In genomic region chr11:37226943-37227342, GRCm38 (mm10) we compare ENCODE assay signal across 24 mouse cellular contexts. TPM values are rescaled to one million over a fixed set of nuclear protein-coding genes. Genes with fewer than 3 reads are reported as not detected.
A peak's percentile ranks its signal among the peaks of the same experiment; 100 is the strongest.
DNase-seq lines count a peak whose midpoint lies in the region; ATAC-seq and TF ChIP-seq lines count a peak whose summit lies in the region.
"Had no signal": no experiment of that assay in that cellular context is flagged by ENCODE, and none has a peak within 500 bp of the region (broad histone marks: within the 10 kb centered on the region; RNA-seq: fewer than 3 reads in every experiment).

No protein-coding gene starts in this region.

- no peak; the same call in 1 of the 2 replicates for ATAC-seq in intestine, embryonic 14.5 days (replicated peaks; ENCODE audit: low FRiP score, low TSS enrichment, low read depth)
- ATAC-seq in intestine, embryonic 15.5 days, result peak; percentile 86
- peak; percentile 87 for ATAC-seq in intestine, embryonic 16.5 days
- no peak for ATAC-seq in intestine, postnatal 0 days
- ATAC-seq in heart, embryonic 12.5 days (ENCODE audit: insufficient number of reproducible peaks, low FRiP score), result no peak
- no peak for ATAC-seq in monocyte, adult 5-6 weeks (replicated peaks; ENCODE audit: insufficient number of reproducible peaks, low FRiP score, low TSS enrichment, poor library complexity, severe bottlenecking)
- ATAC-seq: activated CD4-positive, CD25-positive, alpha-beta regulatory T cell, adult 4 months; CD4-positive, CD25-positive, alpha-beta regulatory T cell, adult 4 months; Patski had no signal

- H3K4me2 ChIP-seq in intestine, embryonic 14.5 days (ENCODE audit: low read length), result 0 out of 2 replicates have a peak overlapping the region, but pooled peaks have one; percentile 13
- 0 out of 2 replicates have a peak overlapping the region, but pooled peaks have one; percentile 10 for H3K4me2 ChIP-seq in intestine, embryonic 15.5 days (replicated peaks)
- peak overlapping the region; percentile 7; the same call in 1 of the 2 replicates for H3K4me2 ChIP-seq in intestine, embryonic 16.5 days (ENCODE audit: low read depth, low read length)
- peak overlapping the region; percentile 25; the same call in 1 of the 2 replicates for H3K4me2 ChIP-seq in intestine, postnatal 0 days (replicated peaks; ENCODE audit: low read depth)
- no peak overlapping the region for H3K4me2 ChIP-seq in heart, embryonic 12.5 days

- no peaks in the 10 kb centered on the region for H3K9me3 ChIP-seq in intestine, embryonic 14.5 days (ENCODE audit: control insufficient read depth, low read length)
- H3K9me3 ChIP-seq in intestine, embryonic 15.5 days, result no peaks in the 10 kb centered on the region
- no peaks in the 10 kb centered on the region for H3K9me3 ChIP-seq in intestine, embryonic 16.5 days (ENCODE audit: control insufficient read depth, low read length)
- no peaks in the 10 kb centered on the region for H3K9me3 ChIP-seq in intestine, postnatal 0 days (ENCODE audit: control insufficient read depth)
- H3K9me3 ChIP-seq in heart, embryonic 12.5 days (replicated peaks), result no peaks in the 10 kb centered on the region
- H3K9me3 ChIP-seq: G1E had no signal

- H3K36me3 ChIP-seq in intestine, embryonic 14.5 days (ENCODE audit: control insufficient read depth, insufficient read depth, low read length), result no peaks in the 10 kb centered on the region
- H3K36me3 ChIP-seq in intestine, embryonic 15.5 days, result no peaks in the 10 kb centered on the region
- H3K36me3 ChIP-seq in intestine, embryonic 16.5 days (ENCODE audit: control insufficient read depth, insufficient read depth, low read length), result no peaks in the 10 kb centered on the region
- no peaks in the 10 kb centered on the region for H3K36me3 ChIP-seq in intestine, postnatal 0 days (ENCODE audit: control insufficient read depth, insufficient read depth)
- H3K36me3 ChIP-seq in heart, embryonic 12.5 days, result no peaks in the 10 kb centered on the region
- H3K36me3 ChIP-seq: G1E had no signal

- no peak overlapping the region for H3K27ac ChIP-seq in intestine, embryonic 14.5 days (ENCODE audit: low read depth)
- H3K27ac ChIP-seq in intestine, embryonic 15.5 days, result no peak overlapping the region
- no peak overlapping the region for H3K27ac ChIP-seq in intestine, embryonic 16.5 days (ENCODE audit: low read length)
- H3K27ac ChIP-seq in intestine, postnatal 0 days (ENCODE audit: low read depth, low read length), result no peak overlapping the region
- no peak overlapping the region for H3K27ac ChIP-seq in heart, embryonic 12.5 days (ENCODE audit: poor library complexity, severe bottlenecking)

- DNase-seq in intestine, embryonic 14.5 days (ENCODE audit: low spot score), result no peak
- no peak for DNase-seq in embryo, embryonic 10 days (ENCODE audit: low spot score)
- no peak for DNase-seq in kidney, adult 8-10 months
- DNase-seq: adrenal gland, adult 2 months; adrenal gland, adult 8-10 months; adrenal gland, postnatal 10 days; adrenal gland, postnatal 14 days; adrenal gland, postnatal 25 days; adrenal gland, postnatal 36 days; B cell, adult 2 months; cerebellum, adult 11 months; cerebellum, adult 11-12 months had no signal

- no peak for TF ChIP-seq CTCF in intestine, postnatal 0 days (IDR thresholded peaks at IDR 0.05; ENCODE audit: low read depth)

- H3K9ac ChIP-seq in intestine, embryonic 14.5 days (ENCODE audit: low read length), result no peak overlapping the region
- H3K9ac ChIP-seq in intestine, embryonic 15.5 days, result no peak overlapping the region
- no peak overlapping the region for H3K9ac ChIP-seq in intestine, embryonic 16.5 days (ENCODE audit: low read depth, low read length)
- H3K9ac ChIP-seq in intestine, postnatal 0 days (ENCODE audit: low read depth, low read length), result no peak overlapping the region
- no peak overlapping the region for H3K9ac ChIP-seq in heart, embryonic 12.5 days

- H3K4me3 ChIP-seq in intestine, embryonic 14.5 days (ENCODE audit: low read depth, low read length), result no peak overlapping the region
- H3K4me3 ChIP-seq in intestine, embryonic 15.5 days (replicated peaks), result no peak overlapping the region
- no peak overlapping the region for H3K4me3 ChIP-seq in intestine, embryonic 16.5 days (ENCODE audit: low read length)
- no peak overlapping the region for H3K4me3 ChIP-seq in intestine, postnatal 0 days (ENCODE audit: low read depth, low read length)
- no peak overlapping the region for H3K4me3 ChIP-seq in heart, embryonic 12.5 days

- H3K4me1 ChIP-seq in intestine, embryonic 14.5 days (replicated peaks; ENCODE audit: control insufficient read depth, insufficient read depth, low read length), result no peaks in the 10 kb centered on the region
- no peaks in the 10 kb centered on the region for H3K4me1 ChIP-seq in intestine, embryonic 15.5 days (replicated peaks)
- H3K4me1 ChIP-seq in intestine, embryonic 16.5 days (ENCODE audit: control insufficient read depth, insufficient read depth, low read length), result no peaks in the 10 kb centered on the region
- H3K4me1 ChIP-seq in intestine, postnatal 0 days (replicated peaks; ENCODE audit: control insufficient read depth, insufficient read depth, low read length), result no peaks in the 10 kb centered on the region
- no peaks in the 10 kb centered on the region for H3K4me1 ChIP-seq in heart, embryonic 12.5 days (replicated peaks)

- no peaks in the 10 kb centered on the region for H3K27me3 ChIP-seq in intestine, embryonic 14.5 days (replicated peaks; ENCODE audit: control insufficient read depth, insufficient read depth, low read length)
- no peaks in the 10 kb centered on the region for H3K27me3 ChIP-seq in intestine, embryonic 15.5 days (replicated peaks)
- no peaks in the 10 kb centered on the region for H3K27me3 ChIP-seq in intestine, embryonic 16.5 days (replicated peaks; ENCODE audit: control insufficient read depth, insufficient read depth, low read length)
- H3K27me3 ChIP-seq in intestine, postnatal 0 days (replicated peaks; ENCODE audit: control insufficient read depth, insufficient read depth, low read length), result no peaks in the 10 kb centered on the region
- peaks cover 27% of the 10 kb centered on the region for H3K27me3 ChIP-seq in heart, embryonic 12.5 days (replicated peaks)
- H3K27me3 ChIP-seq: CH12.LX had no signal

- WGBS in intestine, embryonic 14.5 days, result 53% methylated on average over 10 of the region's 10 CpGs
- WGBS in intestine, embryonic 15.5 days, result 52% methylated on average over 10 of the region's 10 CpGs
- 65% methylated on average over 10 of the region's 10 CpGs for WGBS in intestine, embryonic 16.5 days
- 38% methylated on average over 10 of the region's 10 CpGs for WGBS in intestine, postnatal 0 days
- WGBS in heart, embryonic 12.5 days, result 54% methylated on average over 10 of the region's 10 CpGs

RNA-seq across cellular contexts. Expression of gene Tenm2, which starts 8.8 kb away (rescaled TPM):
- 2.3 and 2.8 TPM in 2 replicates for polyA plus RNA-seq in intestine, embryonic 14.5 days (2014; fragmentation: Nextera tagmentation; extraction: Ambion mirVana)
- 0.65 and 0.90 TPM in 2 replicates for polyA plus RNA-seq in intestine, embryonic 15.5 days (2015; fragmentation: Nextera tagmentation; extraction: Ambion mirVana)
- 0.39 and 0.70 TPM in 2 replicates for polyA plus RNA-seq in intestine, embryonic 16.5 days (2015; fragmentation: Nextera tagmentation; extraction: Ambion mirVana)
- polyA plus RNA-seq in intestine, postnatal 0 days (2015; fragmentation: Nextera tagmentation; extraction: Ambion mirVana), result 0.12 and 0.26 TPM in 2 replicates
- 1.1 and 1.4 TPM in 2 replicates for polyA plus RNA-seq in heart, embryonic 12.5 days (2016; fragmentation: Nextera tagmentation; extraction: Ambion mirVana)
- not detected in 3 replicates for total RNA-seq in monocyte, adult 5-6 weeks (2017)
- total RNA-seq: CH12.LX, MEL had no signal
- polyA plus RNA-seq: activated CD4-positive, CD25-positive, alpha-beta regulatory T cell, adult 4 months; C2C12; G1E had no signal

Comparison
In these comparisons a context has a peak if more than half of its experiments do, and no peak if none do; other contexts are left out.
1. ATAC-seq: peak in intestine, embryonic 15.5 days (single experiment) and intestine, embryonic 16.5 days (single experiment); none in intestine, embryonic 14.5 days (single experiment), intestine, postnatal 0 days (single experiment), heart, embryonic 12.5 days (single experiment) and monocyte, adult 5-6 weeks (single experiment).